Mouse (Mus musculus) hindbrain, embryonic 15.5 days (tissue): Measurements from ENCODE around the gene Trim26. TPM values are rescaled to one million over a fixed set of nuclear protein-coding genes. Genes with fewer than 3 reads are reported as not detected.
"Not testable (repeated sequence)": the region's sequence is repeated elsewhere in the genome, so short reads cannot be mapped to it uniquely, and the experiment has no call there.

Experiments
- ATAC-seq: fragments of 200-750 bp; cut with Nextera tagmentation; 2 replicates; pipeline ENCODE4 v1.8.0; 2017; ENCODE audit warnings: low read depth, moderate number of reproducible peaks, moderate TSS enrichment; ENCODE audit not compliant: low FRiP score
- H3K27ac ChIP-seq: fragments of 300-500 bp; sonication (generic); replicated peaks from 2 replicates; pipeline ENCODE4 v1.5.1; 2015; ENCODE audit warnings: mild to moderate bottlenecking, inconsistent platforms
- H3K27me3 ChIP-seq: fragments of 300-500 bp; sonication (generic); 2 replicates; pipeline ENCODE4 v1.6.1; 2015; ENCODE audit warnings: control low read depth, inconsistent platforms
- H3K36me3 ChIP-seq: fragments of 300-500 bp; sonication (generic); 2 replicates; pipeline ENCODE4 v1.6.1; 2015; ENCODE audit warnings: control low read depth, inconsistent platforms
- H3K4me1 ChIP-seq: fragments of 300-500 bp; sonication (generic); replicated peaks from 2 replicates; pipeline ENCODE4 v1.6.1; 2015; ENCODE audit warnings: control low read depth, inconsistent platforms
- H3K4me2 ChIP-seq: fragments of 300-500 bp; sonication (generic); 2 replicates; pipeline ENCODE4 v1.6.1; 2015; ENCODE audit warnings: moderate library complexity, mild to moderate bottlenecking, inconsistent platforms
- H3K4me3 ChIP-seq: fragments of 300-500 bp; sonication (generic); 2 replicates; pipeline ENCODE4 v1.5.1; 2015; ENCODE audit warnings: mild to moderate bottlenecking, inconsistent platforms
- H3K9ac ChIP-seq: fragments of 300-500 bp; sonication (generic); 2 replicates; pipeline ENCODE4 v1.6.1; 2015; ENCODE audit warnings: inconsistent platforms
- H3K9me3 ChIP-seq: fragments of 300-500 bp; sonication (generic); 2 replicates; pipeline ENCODE4 v1.6.1; 2016; ENCODE audit warnings: control low read depth, inconsistent platforms
- WGBS: fragments of 180-500 bp; shearing (Covaris S2); methylation state at CpG from one replicate; pipeline ENCODE4 v1.1.7; 2015; 5-methylcytosine and 5-hydroxymethylcytosine counted together
- polyA plus RNA-seq: library from polyadenylated mRNA; unstranded; fragments of >200 nt; fragmentation: Nextera tagmentation; extraction: Ambion mirVana; gene quantifications from 2 replicates; pipeline ENCODE4 v1.2.1, GENCODE M21; 2015

The Trim26 gene
- polyA plus RNA-seq, 1 experiment from 2014 or later, result 50.8 TPM

DNA sequence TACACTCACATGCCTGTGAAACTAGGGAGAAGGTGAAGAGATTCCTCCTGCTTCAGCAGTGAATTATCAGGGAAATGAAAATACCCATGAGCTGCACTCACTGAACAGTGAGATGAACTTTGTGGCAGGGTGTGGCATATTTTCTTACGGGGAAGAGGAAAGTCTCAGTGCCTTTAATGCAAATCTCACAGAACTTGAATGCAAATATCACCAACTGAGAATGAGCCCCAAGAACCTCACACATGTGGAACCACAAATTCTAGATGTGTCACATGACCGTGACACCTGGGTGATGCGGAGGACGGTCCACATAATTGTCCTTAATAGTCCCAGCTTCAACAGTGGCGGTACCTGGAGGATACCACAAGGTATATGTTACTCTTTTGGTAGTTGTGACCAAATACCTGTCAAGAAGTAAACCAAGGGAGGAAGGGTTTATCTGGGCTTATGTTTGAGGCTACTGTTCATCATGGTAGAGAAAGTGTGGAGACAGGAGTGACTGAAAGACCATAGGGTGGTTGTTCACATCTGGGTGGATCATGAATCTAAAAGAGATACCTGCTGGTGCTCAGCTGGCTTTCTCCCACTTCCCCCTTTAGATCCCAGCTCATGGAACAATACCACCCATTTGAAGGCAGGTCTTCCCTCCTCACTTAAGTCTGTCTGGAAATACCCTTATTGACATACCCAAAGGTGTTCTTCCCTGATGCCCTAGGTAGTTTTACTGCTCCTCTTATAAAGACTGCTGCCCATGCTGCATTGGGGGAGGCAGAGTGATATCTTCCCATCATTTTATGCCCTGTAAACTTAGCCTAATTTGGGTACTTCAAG lies 53.4 kb downstream of the Trim26 start, which contains the start of gene Trim40:
Gene Trim40 (minus strand): TSS at position 51 of the 831 bp plus-strand sequence.
- Histone ChIP-seq H3K4me1 (no peaks in the 10 kb centered on the region), H3K9me3 (no peaks in the 10 kb centered on the region), H3K27ac (no peak within 1 kb of the TSS), H3K36me3 (no peaks in the 10 kb centered on the region), H3K4me3 (no peak within 1 kb of the TSS), H3K27me3 (no peaks in the 10 kb centered on the region), H3K9ac (no peak within 1 kb of the TSS), H3K4me2 (no peak within 1 kb of the TSS)
- 89% methylated on average over 5 of the region's 5 CpGs for WGBS
- ATAC-seq, result no peak

GRCm38 (mm10) chr17:36891496-36891895 lies 54.6 kb downstream of the Trim26 start:
- H3K9ac ChIP-seq, H3K9me3 ChIP-seq, H3K4me2 ChIP-seq, H3K27ac ChIP-seq, H3K4me1 ChIP-seq, H3K4me3 ChIP-seq, ATAC-seq, H3K36me3 ChIP-seq, H3K27me3 ChIP-seq: not testable (repeated sequence)
- WGBS, result 93% methylated on average over 1 of the region's 1 CpGs

DNA sequence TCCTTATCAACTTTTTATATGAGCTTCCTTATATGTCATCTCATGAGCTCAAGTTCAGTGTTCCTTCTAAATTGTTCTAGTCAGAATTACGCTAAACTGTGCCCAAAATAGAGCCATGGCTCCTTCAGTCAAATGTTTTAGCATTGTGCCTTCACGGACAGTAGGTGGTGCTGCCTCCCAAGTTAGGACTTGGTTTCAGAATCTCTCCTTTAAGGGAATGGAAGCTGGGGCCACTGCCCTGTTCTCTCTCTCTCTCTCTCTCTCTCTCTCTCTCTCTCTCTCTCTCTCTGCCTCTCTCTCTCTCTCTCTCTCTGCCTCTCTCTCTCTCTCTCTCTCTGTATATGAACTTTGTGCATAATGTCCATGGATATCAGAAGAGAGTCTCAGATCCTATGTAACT lies 55.4 kb downstream of the Trim26 start:
- H3K4me2 ChIP-seq, result no peak overlapping the region
- no peak overlapping the region for H3K9ac ChIP-seq
- H3K9me3 ChIP-seq, result no peaks in the 10 kb centered on the region
- no peak overlapping the region for H3K27ac ChIP-seq
- peak; percentile 68 for ATAC-seq
- H3K4me1 ChIP-seq, result no peaks in the 10 kb centered on the region
- H3K4me3 ChIP-seq, result no peak overlapping the region
- 12% methylated on average over 2 of the region's 2 CpGs for WGBS
- no peaks in the 10 kb centered on the region for H3K27me3 ChIP-seq
- no peaks in the 10 kb centered on the region for H3K36me3 ChIP-seq

DNA sequence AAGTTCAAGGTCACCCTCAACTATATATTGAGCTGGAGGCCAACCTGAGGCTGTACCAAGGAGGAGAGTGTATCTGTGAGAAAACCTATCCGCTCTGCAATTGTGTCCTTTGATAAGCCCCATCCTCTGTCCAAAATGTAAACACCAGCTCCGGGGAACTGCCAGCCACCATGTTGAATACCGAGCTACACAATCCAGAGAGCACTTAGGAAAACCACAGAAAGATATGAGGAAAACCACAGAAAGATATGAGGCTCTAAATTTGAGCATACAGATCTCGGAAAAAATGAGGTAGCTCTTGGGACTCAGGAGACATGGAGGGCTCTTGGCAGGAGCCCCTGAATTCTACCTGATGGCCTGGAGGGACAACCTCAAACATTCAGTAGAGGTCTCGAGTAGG lies 56.5 kb downstream of the Trim26 start:
- Histone ChIP-seq H3K27me3 (no peaks in the 10 kb centered on the region), H3K27ac (no peak overlapping the region), H3K4me1 (no peaks in the 10 kb centered on the region), H3K4me3 (no peak overlapping the region), H3K9ac (no peak overlapping the region), H3K9me3 (no peaks in the 10 kb centered on the region), H3K36me3 (no peaks in the 10 kb centered on the region), H3K4me2 (no peak overlapping the region)
- WGBS, result 83% methylated on average over 5 of the region's 5 CpGs
- no peak for ATAC-seq

GRCm38 (mm10) chr17:36896583-36896982 lies 59.6 kb downstream of the Trim26 start:
- H3K36me3 ChIP-seq, result no peaks in the 10 kb centered on the region
- no peak for ATAC-seq
- no peaks in the 10 kb centered on the region for H3K27me3 ChIP-seq
- no peak overlapping the region for H3K4me2 ChIP-seq
- no peak overlapping the region for H3K9ac ChIP-seq
- WGBS, result 84% methylated on average over 1 of the region's 1 CpGs
- no peaks in the 10 kb centered on the region for H3K4me1 ChIP-seq
- H3K9me3 ChIP-seq, result no peaks in the 10 kb centered on the region
- no peak overlapping the region for H3K27ac ChIP-seq
- no peak overlapping the region for H3K4me3 ChIP-seq

GRCm38 (mm10) chr17:36897065-36897464 lies 60.1 kb downstream of the Trim26 start:
- H3K27me3 ChIP-seq, result no peaks in the 10 kb centered on the region
- H3K27ac ChIP-seq, result no peak overlapping the region
- no peaks in the 10 kb centered on the region for H3K4me1 ChIP-seq
- no peak overlapping the region for H3K4me3 ChIP-seq
- no peaks in the 10 kb centered on the region for H3K9me3 ChIP-seq
- no peaks in the 10 kb centered on the region for H3K36me3 ChIP-seq
- H3K4me2 ChIP-seq, result no peak overlapping the region
- H3K9ac ChIP-seq, result no peak overlapping the region
- no peak for ATAC-seq

DNA sequence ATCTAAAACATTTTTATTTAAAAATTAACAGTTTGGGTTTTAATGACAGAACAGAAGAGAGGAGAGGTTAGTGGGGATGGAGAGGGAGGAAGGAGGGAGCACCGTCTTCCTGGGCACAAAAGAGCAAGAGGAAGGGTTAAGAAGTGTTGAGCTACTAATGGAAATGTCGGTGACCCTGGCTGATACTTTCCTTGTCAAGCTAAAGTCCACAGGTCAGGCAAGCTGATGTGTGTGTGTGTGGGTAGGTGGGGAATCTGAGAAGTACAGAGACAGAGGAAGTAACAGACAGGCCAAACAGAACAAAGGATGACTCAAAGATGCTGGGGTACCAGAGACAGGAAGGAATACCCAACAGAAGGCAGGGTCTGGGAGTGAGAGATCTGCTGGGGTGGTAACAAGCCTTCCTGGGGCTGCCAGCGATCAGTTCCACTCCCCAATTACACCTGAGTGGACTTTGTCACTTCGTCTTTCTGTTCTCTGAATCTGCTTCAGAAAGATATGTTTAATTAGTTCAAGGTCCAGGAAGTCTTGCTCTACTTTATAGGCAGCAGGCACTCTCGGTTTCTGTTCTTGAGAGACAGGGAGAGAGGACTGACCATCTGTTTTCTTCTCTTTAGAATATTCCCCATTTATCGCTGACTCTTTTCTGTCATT lies 60.7 kb downstream of the Trim26 start, which contains the start of gene Trim31:
Gene Trim31 (plus strand): TSS at position 567 of the 654 bp plus-strand sequence.
- H3K4me1 ChIP-seq, result no peaks in the 10 kb centered on the region

DNA sequence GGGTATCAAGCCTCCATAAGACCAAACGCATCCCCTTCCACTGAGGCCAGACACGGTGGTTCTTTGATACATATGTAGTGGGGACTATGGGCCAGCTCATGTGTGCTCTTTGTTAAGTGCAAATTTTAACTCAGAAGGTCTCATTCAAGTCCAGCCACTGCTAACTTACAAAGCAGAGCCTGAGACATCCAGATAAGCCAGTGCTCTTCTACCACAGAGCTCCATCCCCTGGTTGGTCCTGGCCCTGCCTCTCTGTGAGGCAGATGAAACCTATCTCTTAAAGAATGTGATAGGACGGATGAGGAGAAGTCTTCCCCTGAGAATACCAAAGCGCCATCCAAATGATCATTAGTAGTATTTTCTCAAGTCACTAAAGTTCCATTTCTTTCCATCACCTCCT lies 62.4 kb downstream of the Trim26 start:
- no peaks in the 10 kb centered on the region for H3K4me1 ChIP-seq
- H3K9me3 ChIP-seq, result no peaks in the 10 kb centered on the region
- H3K27ac ChIP-seq, result no peak overlapping the region
- H3K36me3 ChIP-seq, result no peaks in the 10 kb centered on the region
- no peak overlapping the region for H3K4me3 ChIP-seq
- no peaks in the 10 kb centered on the region for H3K27me3 ChIP-seq
- no peak overlapping the region for H3K4me2 ChIP-seq
- no peak overlapping the region for H3K9ac ChIP-seq
- WGBS, result 95% methylated on average over 4 of the region's 4 CpGs
- no peak for ATAC-seq

More for the DNA sequence above, 60.7 kb downstream of the Trim26 start, which contains the start of gene Trim31:
- no peak within 1 kb of the TSS for H3K4me3 ChIP-seq
- H3K36me3 ChIP-seq, result no peaks in the 10 kb centered on the region
- no peak within 1 kb of the TSS for H3K4me2 ChIP-seq
- H3K27ac ChIP-seq, result no peak within 1 kb of the TSS
- ATAC-seq, result no peak
- H3K9me3 ChIP-seq, result no peaks in the 10 kb centered on the region
- no peaks in the 10 kb centered on the region for H3K27me3 ChIP-seq
- WGBS, result 75% methylated on average over 6 of the region's 6 CpGs
- no peak within 1 kb of the TSS for H3K9ac ChIP-seq

- Histone ChIP-seq H3K9me3 (no peaks in the 10 kb centered on the region), H3K9ac (no peak overlapping the region), H3K27ac (no peak overlapping the region), H3K4me2 (no peak overlapping the region), H3K27me3 (no peaks in the 10 kb centered on the region), H3K36me3 (no peaks in the 10 kb centered on the region), H3K4me3 (no peak overlapping the region), H3K4me1 (no peaks in the 10 kb centered on the region)
- no peak for ATAC-seq
- 83% methylated on average over 5 of the region's 5 CpGs for WGBS
Observed at GRCm38 (mm10) chr17:36900001-36900400, 63.1 kb downstream of the Trim26 start.

DNA sequence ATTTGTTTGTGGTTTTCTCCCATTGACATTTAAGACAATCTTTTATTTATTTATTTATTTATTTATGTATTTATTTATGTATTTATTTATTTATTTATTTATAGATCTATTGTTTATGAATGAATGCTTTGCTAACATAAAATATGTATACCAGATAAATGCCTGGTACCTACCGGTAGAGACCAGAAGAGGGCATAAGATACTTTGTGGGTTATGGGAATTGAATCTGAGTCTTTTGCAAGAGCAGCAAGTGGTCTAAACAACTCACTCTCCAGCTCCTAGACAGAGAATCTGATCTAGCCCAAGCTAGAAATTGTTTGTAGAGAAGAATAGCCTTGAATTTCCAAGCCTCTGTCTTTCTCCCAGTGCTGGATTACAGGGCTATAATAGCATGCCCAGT lies 63.8 kb downstream of the Trim26 start:
- ATAC-seq, result no peak
- H3K36me3 ChIP-seq, result no peaks in the 10 kb centered on the region
- H3K4me3 ChIP-seq, result no peak overlapping the region
- no peak overlapping the region for H3K9ac ChIP-seq
- H3K27me3 ChIP-seq, result no peaks in the 10 kb centered on the region
- H3K27ac ChIP-seq, result no peak overlapping the region
- H3K4me2 ChIP-seq, result no peak overlapping the region
- H3K4me1 ChIP-seq, result no peaks in the 10 kb centered on the region
- WGBS, result 41% methylated on average over 1 of the region's 1 CpGs
- H3K9me3 ChIP-seq, result no peaks in the 10 kb centered on the region

- Histone ChIP-seq H3K4me3 (no peak overlapping the region), H3K4me2 (no peak overlapping the region), H3K27ac (no peak overlapping the region), H3K9ac (no peak overlapping the region), H3K27me3 (no peaks in the 10 kb centered on the region), H3K9me3 (no peaks in the 10 kb centered on the region), H3K4me1 (no peaks in the 10 kb centered on the region), H3K36me3 (no peaks in the 10 kb centered on the region)
- WGBS, result 80% methylated on average over 3 of the region's 3 CpGs
- no peak for ATAC-seq
Observed at GRCm38 (mm10) chr17:36903651-36904050, 66.7 kb downstream of the Trim26 start.

GRCm38 (mm10) chr17:36908235-36908634 lies 71.3 kb downstream of the Trim26 start:
- Histone ChIP-seq H3K4me3 (no peak overlapping the region), H3K4me1 (no peaks in the 10 kb centered on the region), H3K9me3 (no peaks in the 10 kb centered on the region), H3K36me3 (no peaks in the 10 kb centered on the region), H3K9ac (no peak overlapping the region), H3K27ac (no peak overlapping the region), H3K27me3 (no peaks in the 10 kb centered on the region), H3K4me2 (no peak overlapping the region)
- ATAC-seq, result no peak
- WGBS, result 35% methylated on average over 1 of the region's 1 CpGs
